Comparison of ENCODE assay signal across 9 mouse cellular contexts in genomic region chr1:33944977-33945750, GRCm38 (mm10). TPM values are rescaled to one million over a fixed set of nuclear protein-coding genes. Genes with fewer than 3 reads are reported as not detected.
A peak's percentile ranks its signal among the peaks of the same experiment; 100 is the strongest.
DNase-seq lines count a peak whose midpoint lies in the region; ATAC-seq lines count a peak whose summit lies in the region.
"Had no signal": no experiment of that assay in that cellular context is flagged by ENCODE, and none has a peak within 500 bp of the region (broad histone marks: within the 10 kb centered on the region; RNA-seq: fewer than 3 reads in every experiment).

No protein-coding gene starts in this region.

- peak; percentile 24 for DNase-seq in left cerebral cortex, postnatal 4 days
- DNase-seq in left cerebral cortex, adult 8-10 months (ENCODE audit: low spot score in 2 of 2): no peak
- DNase-seq in adrenal gland, postnatal 36 days: peak; percentile 59 to 73
- DNase-seq in kidney, postnatal 4 days: peak; percentile 71 to 79
- no peak for DNase-seq in layer of hippocampus, postnatal 36 days
- no peak for DNase-seq in layer of hippocampus, postnatal 25 days (ENCODE audit: extremely low spot score in 1 of 2, low spot score in 1 of 2)

- peak overlapping the region; percentile 34 for H3K4me3 ChIP-seq in heart, embryonic 16.5 days (ENCODE audit: low read length)
- H3K4me3 ChIP-seq in midbrain, embryonic 16.5 days (ENCODE audit: low read depth, low read length): no peak overlapping the region

- peaks cover 25% of the 10 kb centered on the region for H3K4me1 ChIP-seq in heart, embryonic 16.5 days (ENCODE audit: control insufficient read depth, insufficient read depth, low read length)
- no peaks in the 10 kb centered on the region for H3K4me1 ChIP-seq in midbrain, embryonic 16.5 days (ENCODE audit: control insufficient read depth, insufficient read depth, low read length)

- no peaks in the 10 kb centered on the region for H3K9me3 ChIP-seq in heart, embryonic 16.5 days (replicated peaks; ENCODE audit: control insufficient read depth, low read length)
- H3K9me3 ChIP-seq in midbrain, embryonic 16.5 days (replicated peaks; ENCODE audit: control insufficient read depth, low read length, poor library complexity, severe bottlenecking): no peaks in the 10 kb centered on the region

- peak overlapping the region; percentile 57 for H3K4me2 ChIP-seq in heart, embryonic 16.5 days (ENCODE audit: low read depth, low read length)
- no peak overlapping the region for H3K4me2 ChIP-seq in midbrain, embryonic 16.5 days (ENCODE audit: low read length)

- intact Hi-C loops in left cerebral cortex, postnatal 4 days (cut with DNase I): no loop called here

- WGBS in heart, embryonic 16.5 days: 27% methylated on average over 17 of the region's 17 CpGs
- WGBS in midbrain, embryonic 16.5 days: 75% methylated on average over 17 of the region's 17 CpGs

- ATAC-seq in heart, embryonic 16.5 days (replicated peaks; ENCODE audit: extremely low read depth, insufficient read depth, low FRiP score): peak; percentile 88
- ATAC-seq in midbrain, embryonic 16.5 days: peak; percentile 47; the same call in 1 of the 2 replicates
- ATAC-seq: Patski had no signal

- peak overlapping the region; percentile 79 for H3K27ac ChIP-seq in heart, embryonic 16.5 days (ENCODE audit: low read length)
- H3K27ac ChIP-seq in midbrain, embryonic 16.5 days (ENCODE audit: low read length): no peak overlapping the region

- no peaks in the 10 kb centered on the region for H3K27me3 ChIP-seq in heart, embryonic 16.5 days (ENCODE audit: control insufficient read depth, insufficient read depth, low read length)
- H3K27me3 ChIP-seq in midbrain, embryonic 16.5 days (ENCODE audit: control insufficient read depth, insufficient read depth, low read depth, low read length): no peaks in the 10 kb centered on the region
- H3K27me3 ChIP-seq: Patski had no signal

- no peaks in the 10 kb centered on the region for H3K36me3 ChIP-seq in heart, embryonic 16.5 days (ENCODE audit: control insufficient read depth, insufficient read depth)
- H3K36me3 ChIP-seq in midbrain, embryonic 16.5 days (ENCODE audit: control insufficient read depth, insufficient read depth, low read length): no peaks in the 10 kb centered on the region

- H3K9ac ChIP-seq in heart, embryonic 16.5 days (ENCODE audit: low read length): peak overlapping the region; percentile 34
- H3K9ac ChIP-seq in midbrain, embryonic 16.5 days (ENCODE audit: low read depth, low read length): no peak overlapping the region

RNA-seq across cellular contexts. Expression of gene Dst, which starts 37.1 kb away (rescaled TPM):
- 100 to 1,000 TPM; 282 TPM for total RNA-seq in left cerebral cortex, postnatal 4 days (2021)
- 100 to 1,000 TPM; 223 to 258 (median 235) TPM for total RNA-seq in left cerebral cortex, adult 8-10 months (2022)
- total RNA-seq in adrenal gland, postnatal 36 days (2021): 100 to 1,000 TPM; 135 to 163 TPM
- 23.1 and 24.0 TPM in 2 replicates for polyA plus RNA-seq in heart, embryonic 16.5 days (2015; fragmentation: Nextera tagmentation; extraction: Ambion mirVana)
- 36.1 and 39.9 TPM in 2 replicates for polyA plus RNA-seq in midbrain, embryonic 16.5 days (2015; fragmentation: Nextera tagmentation; extraction: Ambion mirVana)
- total RNA-seq in layer of hippocampus, postnatal 36 days (2021): 100 to 1,000 TPM; 200 to 227 TPM
- 100 to 1,000 TPM; 186 to 223 TPM for total RNA-seq in layer of hippocampus, postnatal 25 days (2021)

RNA-seq across cellular contexts. Expression of gene Bend6, which starts 37.5 kb away (rescaled TPM):
- 100 to 1,000 TPM; 159 to 164 TPM for total RNA-seq in left cerebral cortex, postnatal 4 days (2021)
- total RNA-seq in left cerebral cortex, adult 8-10 months (2022): 100 to 1,000 TPM; 128 to 153 (median 139) TPM
- 1 to 10 TPM; 1.2 TPM for total RNA-seq in adrenal gland, postnatal 36 days (2021)
- 3.9 and 5.0 TPM in 2 replicates for polyA plus RNA-seq in heart, embryonic 16.5 days (2015; fragmentation: Nextera tagmentation; extraction: Ambion mirVana)
- polyA plus RNA-seq in midbrain, embryonic 16.5 days (2015; fragmentation: Nextera tagmentation; extraction: Ambion mirVana): 58.9 and 76.0 TPM in 2 replicates
- total RNA-seq in layer of hippocampus, postnatal 36 days (2021): 10 to 100 TPM; 69.8 to 71.8 TPM
- total RNA-seq in layer of hippocampus, postnatal 25 days (2021): 10 to 100 TPM; 68.7 to 72.5 TPM

Comparison
In these comparisons a context has a peak if more than half of its experiments do, and no peak if none do; other contexts are left out.
1. DNase-seq: peak in left cerebral cortex, postnatal 4 days (single experiment), adrenal gland, postnatal 36 days (2 of 2) and kidney, postnatal 4 days (2 of 2); none in left cerebral cortex, adult 8-10 months (0 of 2), layer of hippocampus, postnatal 36 days (0 of 2) and layer of hippocampus, postnatal 25 days (0 of 2).
2. RNA of gene Bend6, which starts 37.5 kb away (total RNA-seq): 159 to 164 TPM in left cerebral cortex, postnatal 4 days, 128 to 153 TPM in left cerebral cortex, adult 8-10 months, 68.7 to 72.5 TPM in layer of hippocampus, postnatal 25 days and 69.8 to 71.8 TPM in layer of hippocampus, postnatal 36 days; 1.2 TPM in adrenal gland, postnatal 36 days; every median in the first group is over 10 times any median in the second.